Mouse (Mus musculus) naive thymus-derived CD4-positive, alpha-beta T cell, adult 2 months (primary cell): ENCODE data around the gene 4930503B20Rik.

Source experiments
- DNase-seq: peaks from one replicate; pipeline ENCODE4 v3.0.0-alpha.2; 2011; ENCODE audit warnings: low read depth

4930503B20Rik gene

GRCm38 (mm10) chr3:146650716-146651115 lies 401 bp downstream of the 4930503B20Rik start:
- no peak for DNase-seq

DNA sequence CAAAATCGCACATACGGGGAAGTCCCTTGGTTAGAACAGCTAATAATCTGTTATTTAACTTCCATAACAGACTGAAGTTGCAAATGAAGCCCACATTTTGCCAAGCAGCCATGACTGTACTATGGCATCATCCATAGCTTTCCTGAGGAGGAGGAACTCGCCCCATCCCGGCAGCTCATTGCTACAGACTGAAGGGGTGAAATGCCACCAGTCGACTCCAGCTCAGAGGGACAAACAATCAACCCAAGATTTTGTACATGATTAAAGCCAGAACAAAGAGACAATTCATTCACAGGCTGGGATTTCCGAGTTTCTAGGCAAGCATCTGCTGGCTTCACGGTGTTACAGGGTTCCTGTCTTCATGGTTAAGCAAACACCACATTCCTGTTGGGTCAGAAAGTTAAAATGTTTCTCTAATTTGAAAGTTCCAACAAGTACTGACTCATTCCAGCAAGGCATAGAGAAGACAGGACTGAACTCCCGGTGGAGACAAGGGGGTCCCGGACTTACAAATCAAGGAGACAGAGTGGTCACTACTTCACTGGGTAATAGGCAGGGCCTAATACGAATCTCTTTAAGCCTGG lies 1.7 kb downstream of the 4930503B20Rik start:
- DNase-seq: no peak

DNA sequence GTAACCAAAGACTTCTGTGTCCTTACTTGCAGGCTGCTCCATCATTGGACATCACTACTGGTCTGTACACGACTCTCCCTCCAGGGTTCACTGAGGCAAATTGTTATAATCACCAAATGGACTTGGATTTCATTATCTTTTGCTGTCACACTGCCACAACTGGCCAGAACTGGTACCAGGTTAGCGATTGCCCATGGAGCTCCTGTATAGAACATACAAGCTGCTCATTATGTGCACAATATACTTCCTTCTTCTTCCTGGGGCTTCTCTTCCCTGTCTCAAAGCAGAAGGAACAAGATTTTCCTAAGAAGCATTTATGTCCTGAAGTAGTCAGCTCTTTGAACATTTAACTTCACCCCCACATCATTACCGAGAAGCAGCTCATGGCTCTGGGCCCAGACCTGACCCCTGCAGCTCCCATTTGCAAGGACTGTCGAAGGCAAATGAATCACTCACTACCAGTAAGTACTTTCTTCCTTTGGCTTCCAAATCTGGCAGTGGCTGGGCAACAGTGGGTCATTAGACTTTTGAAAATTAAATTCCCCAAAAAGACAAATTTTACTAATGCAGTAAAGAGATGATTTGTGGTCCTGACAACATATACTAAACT lies 9.2 kb downstream of the 4930503B20Rik start:
- DNase-seq: no peak

- DNase-seq: no peak
Observed at GRCm38 (mm10) chr3:146632506-146632905, 18.6 kb downstream of the 4930503B20Rik start.

DNA sequence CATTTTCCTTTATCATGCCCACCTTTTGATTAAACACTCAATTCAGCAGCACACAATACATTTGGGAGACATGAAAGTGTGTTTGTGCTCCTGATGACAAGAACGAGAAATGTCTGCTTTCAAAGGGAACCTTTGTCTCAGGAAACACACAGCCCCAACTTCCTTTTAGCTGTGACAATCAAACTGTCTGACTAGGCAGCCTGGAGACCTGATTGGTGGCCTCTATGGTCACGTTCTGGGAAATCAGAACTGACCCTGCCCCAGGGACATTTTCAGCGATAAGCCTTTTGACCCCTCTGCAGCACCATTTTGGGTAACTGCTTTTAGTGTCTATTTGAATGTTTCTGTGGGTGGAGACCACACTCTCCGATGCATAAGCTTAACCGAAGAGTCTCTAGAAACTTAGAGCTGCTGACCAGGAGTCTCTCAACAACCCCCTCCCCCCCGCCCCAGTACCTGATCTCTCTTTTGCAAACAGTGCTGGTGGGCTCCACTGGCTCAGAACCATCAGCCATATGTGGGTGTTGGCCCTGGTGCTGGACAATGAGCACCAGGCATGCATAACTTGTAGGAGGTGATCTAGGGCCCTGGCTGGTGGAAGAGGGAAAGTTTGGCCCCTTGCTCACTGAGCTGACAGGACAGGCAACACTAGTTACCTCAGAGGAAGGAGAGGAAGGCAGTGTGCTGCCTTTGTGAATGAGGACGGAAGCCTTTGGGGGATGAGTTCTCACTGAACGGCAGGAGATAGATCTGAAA lies 22.7 kb downstream of the 4930503B20Rik start:
- DNase-seq: peak; percentile 29

DNA sequence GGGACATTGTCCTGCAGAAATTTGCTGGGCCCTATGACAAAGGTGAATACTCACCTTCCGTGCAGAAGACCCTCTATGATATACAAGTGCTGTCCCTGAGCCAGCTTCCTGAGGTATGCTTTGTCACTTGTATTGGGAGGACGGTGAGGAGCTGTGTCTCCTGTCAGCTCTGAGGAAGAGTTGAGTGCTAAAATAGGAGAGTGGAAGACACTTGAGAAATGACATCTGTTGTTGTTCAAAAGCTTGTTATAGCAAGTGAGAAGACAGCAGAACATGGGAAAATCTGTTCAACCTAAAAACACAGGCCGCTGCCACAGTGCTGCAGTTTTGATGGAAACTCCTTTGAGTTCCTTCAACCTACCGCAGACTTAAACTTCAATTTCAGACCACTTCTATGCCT lies 25.4 kb downstream of the 4930503B20Rik start:
- DNase-seq: no peak

DNA sequence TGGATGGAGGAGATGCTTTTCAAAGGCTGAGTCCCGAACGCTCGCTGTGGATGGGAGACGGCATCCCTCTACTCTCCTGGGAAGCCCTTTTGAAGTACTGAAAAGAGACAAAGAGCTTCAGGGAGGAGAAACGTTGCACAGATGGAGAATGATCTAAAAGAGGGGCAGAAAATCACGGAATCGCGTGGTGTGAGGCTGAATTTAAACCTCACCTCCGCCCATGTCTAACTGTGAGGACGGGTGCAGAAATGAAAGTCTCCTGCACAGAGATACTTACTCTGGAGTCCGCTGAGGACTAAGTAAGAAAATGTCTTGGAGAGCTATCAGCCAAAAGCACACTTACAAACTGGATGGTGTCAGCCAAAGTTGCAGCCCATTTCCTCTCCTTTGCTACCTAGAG lies 29.2 kb downstream of the 4930503B20Rik start:
- no peak for DNase-seq

DNA sequence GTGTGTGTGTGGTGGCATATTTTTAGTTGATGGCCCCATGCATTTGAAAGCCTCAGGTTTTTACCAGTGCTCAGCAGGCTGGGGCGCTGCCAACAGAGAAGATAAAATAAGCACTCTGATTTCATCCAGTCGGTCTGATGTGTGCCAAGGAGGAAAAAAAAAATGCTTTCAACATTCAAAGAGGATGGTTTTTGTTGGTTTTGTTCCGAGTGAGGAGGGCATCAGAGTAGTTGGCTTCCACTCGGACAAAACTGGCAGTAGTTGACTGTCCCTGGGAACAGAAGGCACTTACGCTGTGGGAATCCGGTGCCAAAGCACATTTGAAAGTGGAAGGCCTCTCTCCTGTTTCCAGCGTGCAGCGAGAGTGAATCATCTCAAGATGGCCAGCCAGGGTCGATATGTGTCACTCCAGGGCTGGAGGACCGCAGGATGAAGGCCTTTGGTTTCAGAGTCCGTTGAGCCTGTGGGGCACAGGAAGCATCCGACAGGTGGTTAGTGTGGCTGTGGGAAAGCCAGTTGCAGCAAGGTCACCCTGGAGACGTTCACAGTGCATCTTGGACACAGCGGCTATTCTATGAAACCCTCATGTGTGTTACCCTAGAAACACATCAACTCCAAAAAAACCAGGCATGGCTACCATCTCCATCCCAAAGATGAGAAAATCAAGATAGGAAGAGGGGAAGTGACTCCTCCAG lies 30.4 kb downstream of the 4930503B20Rik start:
- DNase-seq: no peak

DNA sequence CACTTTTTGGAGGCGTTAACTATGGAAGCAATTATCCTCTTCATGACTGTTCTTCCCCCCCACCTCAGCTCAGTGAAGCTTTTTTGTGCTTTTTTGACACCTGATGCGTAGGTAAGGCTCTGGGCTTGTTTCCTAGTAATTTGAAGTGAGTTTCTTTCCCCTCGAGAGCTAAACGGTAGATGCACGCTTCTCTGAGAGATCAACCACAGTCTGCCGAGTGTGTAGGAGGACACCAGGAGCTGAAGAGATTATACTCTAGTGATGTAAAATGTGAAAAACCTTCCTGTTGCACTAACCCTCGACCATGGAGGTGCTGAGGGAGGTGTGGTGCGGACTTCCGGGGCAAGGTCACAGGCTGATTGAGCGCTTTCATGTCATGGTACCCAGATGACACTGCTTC lies 31.0 kb downstream of the 4930503B20Rik start:
- DNase-seq: no peak

GRCm38 (mm10) chr3:146618357-146618756 lies 32.8 kb downstream of the 4930503B20Rik start:
- no peak for DNase-seq

GRCm38 (mm10) chr3:146617946-146618345 lies 33.2 kb downstream of the 4930503B20Rik start:
- DNase-seq: no peak

DNA sequence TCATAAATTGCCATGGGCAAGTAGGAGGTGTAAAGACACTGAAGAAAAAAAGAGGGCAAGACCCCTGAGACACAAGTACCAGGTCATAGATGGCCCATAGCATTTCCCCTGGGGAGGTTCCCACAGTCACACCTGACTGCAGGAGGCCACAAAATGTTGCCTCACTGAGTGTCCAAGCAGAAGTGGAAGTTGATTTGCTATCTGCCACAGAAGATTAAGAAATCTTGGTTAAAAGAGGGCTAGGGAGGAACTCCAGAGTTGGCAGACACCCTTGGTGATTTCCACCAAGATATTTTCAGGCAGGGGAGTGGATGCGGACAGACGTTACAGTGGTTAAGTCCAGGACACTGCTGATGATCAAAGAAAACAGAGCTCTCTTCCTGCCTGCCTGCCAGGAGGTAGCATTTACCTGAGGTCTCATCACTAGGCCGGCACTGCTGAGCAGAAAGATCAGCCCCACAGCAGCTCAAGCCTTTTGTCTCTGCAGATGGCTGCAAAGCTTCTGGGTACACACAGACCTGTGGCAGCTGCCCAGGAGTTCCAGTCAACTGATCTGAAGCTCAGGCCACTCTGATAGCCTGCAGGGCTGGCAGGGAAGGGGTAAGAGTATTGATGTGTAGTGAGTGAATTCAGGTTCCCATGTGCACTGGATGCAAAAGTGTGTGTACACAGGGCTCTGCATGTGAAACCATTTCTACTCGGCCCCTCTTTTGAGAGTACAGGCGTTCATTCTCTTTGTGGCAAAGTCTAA lies 34.4 kb downstream of the 4930503B20Rik start:
- DNase-seq: no peak

- no peak for DNase-seq
Observed at GRCm38 (mm10) chr3:146615496-146615895, 35.6 kb downstream of the 4930503B20Rik start, which contains the start of gene Dnase2b. Gene Dnase2b (minus strand): TSS chr3:146615596.

- no peak for DNase-seq
Observed at GRCm38 (mm10) chr3:146611821-146612220, 39.3 kb downstream of the 4930503B20Rik start.

DNA sequence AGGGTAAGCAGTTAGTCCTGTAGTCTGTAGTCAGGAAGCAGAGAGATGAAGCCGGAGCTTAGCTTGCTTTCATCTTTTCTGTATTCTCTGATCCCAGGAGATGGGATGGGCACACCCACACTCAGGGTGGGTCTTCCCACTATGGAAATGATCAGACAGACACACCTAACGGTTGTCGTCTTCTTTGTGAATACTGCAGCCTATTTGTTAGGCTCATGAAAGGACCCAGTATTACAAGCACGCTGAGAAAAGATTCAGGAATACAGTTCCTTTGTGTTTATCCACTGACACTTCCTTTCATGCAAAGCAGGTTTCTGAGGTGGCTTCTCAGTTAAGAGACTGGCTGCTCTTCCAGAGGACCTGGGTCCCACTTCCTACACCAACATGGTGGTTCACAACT lies 39.9 kb downstream of the 4930503B20Rik start:
- DNase-seq: no peak

DNA sequence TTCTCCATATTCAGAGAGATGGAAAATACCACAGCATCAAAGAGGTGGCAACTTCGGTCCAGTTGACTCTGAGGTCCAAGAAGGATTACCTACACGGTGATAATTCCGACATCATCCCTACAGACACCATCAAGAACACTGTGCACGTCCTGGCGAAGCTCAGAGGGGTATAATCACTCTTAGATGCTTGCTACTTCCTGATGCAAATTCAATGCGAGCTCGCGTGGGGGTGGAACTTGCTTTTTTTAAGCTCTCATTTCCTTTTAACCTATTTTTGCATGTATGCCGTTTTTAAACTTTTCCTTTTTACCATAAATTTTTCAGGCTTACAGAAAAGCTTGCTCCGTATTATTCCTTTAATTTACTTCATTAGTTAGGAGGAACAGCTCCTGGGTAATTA lies 40.8 kb downstream of the 4930503B20Rik start:
- DNase-seq: no peak

DNA sequence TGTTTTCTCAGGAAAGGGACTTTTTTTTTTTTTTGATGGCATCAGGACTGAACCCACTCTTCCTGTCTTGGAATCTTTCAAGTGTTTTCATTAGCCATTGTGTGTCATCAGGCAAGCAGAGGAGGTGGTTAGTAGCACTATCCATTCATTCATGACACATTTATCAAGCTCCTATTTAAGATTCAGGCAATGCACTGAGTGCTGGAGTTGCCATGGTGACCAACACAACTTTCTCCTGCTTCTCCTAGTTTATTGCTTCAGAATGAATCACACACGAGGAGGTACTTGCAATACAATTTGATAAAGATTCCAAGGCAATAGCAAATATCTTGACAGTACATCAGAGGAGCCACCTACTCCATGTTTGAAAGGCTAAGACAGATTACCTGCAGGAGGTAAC lies 43.7 kb downstream of the 4930503B20Rik start:
- no peak for DNase-seq

GRCm38 (mm10) chr3:146604647-146605046 lies 46.5 kb downstream of the 4930503B20Rik start:
- no peak for DNase-seq

DNA sequence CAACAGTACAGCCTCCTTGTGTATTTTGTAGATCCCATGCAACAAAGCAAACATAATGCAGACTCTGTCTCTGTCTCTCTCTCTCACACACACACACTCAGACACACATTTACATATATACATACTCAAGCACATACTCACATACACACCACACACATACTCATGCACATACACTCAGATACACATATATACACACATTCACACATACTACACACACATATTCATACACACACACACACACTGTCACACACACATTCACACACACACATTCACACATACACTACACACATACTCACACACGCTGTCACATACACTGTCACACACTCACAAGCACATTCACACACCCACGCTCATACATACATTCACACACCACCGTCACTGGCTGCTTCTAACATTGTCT lies 48.6 kb downstream of the 4930503B20Rik start:
- DNase-seq: no peak

- DNase-seq: no peak
Observed at GRCm38 (mm10) chr3:146601205-146601604, 49.9 kb downstream of the 4930503B20Rik start.

- no peak for DNase-seq
Observed at GRCm38 (mm10) chr3:146599198-146599900, 51.8 kb downstream of the 4930503B20Rik start.
